Mouse (Mus musculus) testis, adult 2 months (tissue): ENCODE measurements around the gene Spns3.

ENCODE experiments used
- CTCF ChIP-seq: fragments of 200-500 bp; IDR thresholded peaks from 2 replicates; pipeline ENCODE4 v1.5.1; 2012; ENCODE audit warnings: low read depth, mild to moderate bottlenecking, inconsistent platforms, low read length, moderate library complexity; ENCODE audit not compliant: control insufficient read depth, insufficient read depth, insufficient replicate concordance
- POLR2A ChIP-seq: fragments of 200-500 bp; IDR thresholded peaks from 2 replicates; pipeline ENCODE4 v1.6.1; 2012; ENCODE audit warnings: low read depth, mild to moderate bottlenecking, inconsistent platforms, low read length, moderate library complexity; ENCODE audit not compliant: control insufficient read depth

DNA sequence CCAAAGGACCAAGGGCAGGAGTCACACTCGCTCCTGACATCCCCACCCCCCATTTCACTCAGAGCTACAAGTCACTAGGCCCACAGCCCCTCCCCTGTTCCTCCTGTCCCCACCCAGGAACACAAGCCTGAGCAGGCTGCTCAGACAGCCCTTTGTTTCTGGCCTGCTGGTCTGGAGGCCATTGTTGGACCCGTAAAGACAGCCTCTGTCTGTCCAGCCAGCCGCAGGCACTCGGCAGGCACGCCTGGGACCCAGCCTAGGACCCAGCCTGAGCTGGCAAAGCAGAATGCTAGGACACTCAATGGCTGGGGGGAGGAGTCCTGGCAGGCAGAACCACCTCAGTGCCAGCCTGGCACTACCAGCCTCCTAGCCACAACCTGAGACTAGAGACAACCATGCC is 94.6 kb downstream of the Spns3 start:
- TF ChIP-seq POLR2A, result no peak
- no peak for TF ChIP-seq CTCF
